Mouse (Mus musculus) heart, postnatal 0 days (tissue): ENCODE measurements at regions not wholly inside any gene's neighbourhood (a gene's known extent, or its start where the extent isn't known, plus 50 kb on each side); places are given as distances from the start of the nearest gene placed in this dataset.
A peak's percentile ranks its signal among the peaks of the same experiment; 100 is the strongest.

ENCODE experiments used
- ATAC-seq: fragments of 200-750 bp; cut with Nextera tagmentation; 2 replicates; pipeline ENCODE4 v1.8.0; 2017; ENCODE audit warnings: low read depth, moderate number of reproducible peaks, moderate library complexity; ENCODE audit not compliant: insufficient read depth
- DNase-seq: peaks from one replicate; pipeline ENCODE4 v3.0.0-alpha.2; 2016; ENCODE audit warnings: low spot score
- H3K27ac ChIP-seq: fragments of 300-500 bp; sonication (generic); 2 replicates; pipeline ENCODE4 v1.5.1; 2014; ENCODE audit warnings: low read depth, mild to moderate bottlenecking
- H3K27me3 ChIP-seq: fragments of 300-500 bp; sonication (generic); 2 replicates; pipeline ENCODE4 v1.6.1; 2014; ENCODE audit warnings: low read length, mixed read lengths; ENCODE audit not compliant: control insufficient read depth, insufficient read depth
- H3K36me3 ChIP-seq: fragments of 300-500 bp; sonication (generic); replicated peaks from 2 replicates; pipeline ENCODE4 v1.6.1; 2014; ENCODE audit warnings: low read length, mixed read lengths; ENCODE audit not compliant: control insufficient read depth, insufficient read depth
- H3K4me1 ChIP-seq: fragments of 300-500 bp; sonication (generic); 2 replicates; pipeline ENCODE4 v1.6.1; 2014; ENCODE audit warnings: antibody characterized with exemption; ENCODE audit not compliant: control insufficient read depth, insufficient read depth
- H3K4me2 ChIP-seq: fragments of 300-500 bp; sonication (generic); 2 replicates; pipeline ENCODE4 v1.6.1; 2014; ENCODE audit warnings: low read depth, mild to moderate bottlenecking, low read length, moderate library complexity
- H3K4me3 ChIP-seq: fragments of 300-500 bp; sonication (generic); 2 replicates; pipeline ENCODE4 v1.5.1; 2014; ENCODE audit warnings: low read depth, low read length
- H3K9ac ChIP-seq: fragments of 300-500 bp; sonication (generic); replicated peaks from 2 replicates; pipeline ENCODE4 v1.6.1; 2014; ENCODE audit warnings: low read depth, low read length, mixed read lengths
- H3K9me3 ChIP-seq: fragments of 300-500 bp; sonication (generic); replicated peaks from 2 replicates; pipeline ENCODE4 v1.6.1; 2016; ENCODE audit warnings: low read length; ENCODE audit not compliant: control insufficient read depth
- CTCF ChIP-seq: IDR thresholded peaks from 2 replicates; pipeline ENCODE4 v1.5.1; 2016; ENCODE audit warnings: antibody characterized with exemption, control low read depth, low read depth
- EP300 ChIP-seq: IDR thresholded peaks from 2 replicates; pipeline ENCODE4 v1.6.1; 2016; ENCODE audit warnings: antibody characterized with exemption, low read depth
- WGBS: fragments of 180-500 bp; shearing (Covaris S2); extraction: QIAGEN DNeasy Blood & Tissue Kit; methylation state at CpG from one replicate; pipeline ENCODE4 v1.1.7; 2014; 5-methylcytosine and 5-hydroxymethylcytosine counted together

- TF ChIP-seq EP300: peak; percentile 4; the same call in 1 of the 2 replicates
- TF ChIP-seq CTCF: peak; percentile 95
- H3K36me3 ChIP-seq: no peaks in the 10 kb centered on the region
- no peak overlapping the region for H3K4me3 ChIP-seq
- no peak overlapping the region for H3K27ac ChIP-seq
- no peak overlapping the region for H3K9ac ChIP-seq
- H3K9me3 ChIP-seq: no peaks in the 10 kb centered on the region
- peak; percentile 78 for DNase-seq
- 21% methylated on average over 18 of the region's 18 CpGs for WGBS
- peak; percentile 22; the same call in 1 of the 2 replicates for ATAC-seq
- no peaks in the 10 kb centered on the region for H3K27me3 ChIP-seq
- H3K4me2 ChIP-seq: no peak overlapping the region
- H3K4me1 ChIP-seq: peaks cover 6% of the 10 kb centered on the region; the same call in 1 of the 2 replicates
Measured at GRCm38 (mm10) chr3:121884328-121885248, 67.8 kb upstream of the Arhgap29 start.

GRCm38 (mm10) chr3:121880355-121880754, 65.3 kb upstream of the Abcd3 start:
- Histone ChIP-seq H3K27me3 (no peaks in the 10 kb centered on the region), H3K4me3 (no peak overlapping the region), H3K9me3 (no peaks in the 10 kb centered on the region), H3K36me3 (no peaks in the 10 kb centered on the region), H3K4me1 (no peaks in the 10 kb centered on the region), H3K4me2 (no peak overlapping the region), H3K9ac (no peak overlapping the region), H3K27ac (no peak overlapping the region)
- DNase-seq (no peak), ATAC-seq (no peak)
- 88% methylated on average over 8 of the region's 8 CpGs for WGBS
- no peak for TF ChIP-seq EP300
- no peak for TF ChIP-seq CTCF

- no peak for ATAC-seq
- WGBS: 78% methylated on average over 4 of the region's 4 CpGs
- TF ChIP-seq CTCF (no peak), EP300 (no peak)
Measured at GRCm38 (mm10) chr3:121875072-121875471, 60.0 kb upstream of the Abcd3 start.

GRCm38 (mm10) chr3:121874576-121874975, 59.5 kb upstream of the Abcd3 start:
- H3K4me3 ChIP-seq: no peak overlapping the region

More at GRCm38 (mm10) chr3:121875072-121875471, 60.0 kb upstream of the Abcd3 start:
- H3K4me3 ChIP-seq: no peak overlapping the region
- H3K27me3 ChIP-seq: no peaks in the 10 kb centered on the region
- H3K9ac ChIP-seq: no peak overlapping the region
- no peak overlapping the region for H3K4me2 ChIP-seq
- H3K27ac ChIP-seq: no peak overlapping the region
- H3K4me1 ChIP-seq: no peaks in the 10 kb centered on the region
- no peak for DNase-seq
- H3K9me3 ChIP-seq: no peaks in the 10 kb centered on the region
- no peaks in the 10 kb centered on the region for H3K36me3 ChIP-seq

GRCm38 (mm10) chr3:121873572-121873971, 58.5 kb upstream of the Abcd3 start:
- Histone ChIP-seq H3K9ac (no peak overlapping the region), H3K4me3 (no peak overlapping the region), H3K4me1 (no peaks in the 10 kb centered on the region), H3K9me3 (no peaks in the 10 kb centered on the region), H3K27ac (no peak overlapping the region), H3K36me3 (no peaks in the 10 kb centered on the region), H3K4me2 (no peak overlapping the region), H3K27me3 (no peaks in the 10 kb centered on the region)
- ATAC-seq: no peak
- DNase-seq: no peak
- TF ChIP-seq EP300 (no peak), CTCF (no peak)
- WGBS: 84% methylated on average over 2 of the region's 2 CpGs

More at GRCm38 (mm10) chr3:121874576-121874975, 59.5 kb upstream of the Abcd3 start:
- H3K4me2 ChIP-seq: no peak overlapping the region
- H3K4me1 ChIP-seq: no peaks in the 10 kb centered on the region
- ATAC-seq: no peak
- no peaks in the 10 kb centered on the region for H3K27me3 ChIP-seq
- no peaks in the 10 kb centered on the region for H3K9me3 ChIP-seq
- WGBS: 74% methylated on average over 1 of the region's 1 CpGs
- no peak for DNase-seq
- no peak overlapping the region for H3K9ac ChIP-seq
- TF ChIP-seq EP300: no peak
- TF ChIP-seq CTCF: no peak
- no peaks in the 10 kb centered on the region for H3K36me3 ChIP-seq
- H3K27ac ChIP-seq: no peak overlapping the region
